Mouse (Mus musculus) left cerebral cortex, postnatal 14 days (tissue): ENCODE measurements around the gene Esp6. TPM values are rescaled to one million over a fixed set of nuclear protein-coding genes. Genes with fewer than 3 reads are reported as not detected.
"Not testable (repeated sequence)": the region's sequence is repeated elsewhere in the genome, so short reads cannot be mapped to it uniquely, and the experiment has no call there.

Source experiments
- DNase-seq, 2 experiments: peaks; one replicate each; pipeline ENCODE4 v3.0.0; 2021 to 2022; ENCODE audit warnings: low spot score in 2 of 2, mixed read lengths in 1 of 2
- intact Hi-C: fragments of 180-260 bp; cut with DNase I; formaldehyde crosslinking; loops from one replicate; pipeline ENCODE4 v1.15.1; 2025
- long read RNA-seq, 2 experiments: library from polyadenylated mRNA; stranded (forward); transcript quantifications; one replicate each; pipeline ENCODE4 v2.0.0; 2021
- total RNA-seq, 2 experiments: library from RNA; stranded (reverse); gene quantifications; 2 replicates each; pipeline ENCODE4 v1.2.3; 2021

Esp6 gene
- total RNA-seq: not detected
- long read RNA-seq, experiment 1: 0 reads
- long read RNA-seq, experiment 2: 0 reads

DNA sequence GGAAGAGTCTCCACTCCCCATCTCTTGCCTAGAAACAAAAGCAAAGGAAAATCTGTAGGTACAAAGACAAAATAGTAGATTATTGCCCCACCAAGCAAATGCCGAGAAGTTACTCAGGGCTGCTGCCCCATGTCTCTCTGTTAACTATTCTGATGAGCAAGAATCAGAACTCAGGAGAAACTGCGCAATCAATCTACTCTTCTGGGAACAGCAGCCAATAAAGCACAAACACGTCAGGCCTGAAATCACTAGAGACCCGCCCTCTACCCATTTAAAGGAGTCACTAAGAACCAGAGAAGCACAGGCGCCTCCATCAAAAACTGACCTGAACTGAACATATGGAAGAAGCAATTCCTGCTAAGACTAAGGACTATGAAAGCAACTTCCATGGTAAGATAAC is at the start of gene Esp6:
Gene Esp6, plus strand, starts transcription at position 301 of the 400 bp plus-strand sequence.
- no peak for DNase-seq

DNA sequence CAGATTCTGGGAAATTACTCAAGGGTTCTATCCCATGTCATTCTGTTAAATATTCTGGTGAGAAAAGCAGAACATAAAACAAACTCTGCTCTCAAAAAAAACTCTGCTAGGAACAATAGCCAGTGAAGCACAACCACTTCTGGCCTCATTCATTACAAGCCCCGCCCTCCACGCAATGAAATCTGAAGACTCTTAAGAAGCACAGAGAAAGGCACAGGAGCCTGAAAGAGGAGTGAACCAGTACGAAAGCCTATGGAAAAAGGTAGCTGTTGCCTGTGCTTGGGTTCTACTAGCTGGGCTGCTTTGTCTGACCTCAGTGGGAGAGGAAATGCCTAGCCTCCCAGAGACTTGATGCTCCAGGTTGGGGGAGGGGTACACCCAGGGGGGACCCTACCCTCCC is 41.5 kb upstream of the Esp6 start, which contains the start of gene Esp8:
Gene Esp8, plus strand, starts transcription at position 205 of the 400 bp plus-strand sequence.
- intact Hi-C loops: no loop called here

More for the DNA sequence above, at the start of gene Esp6:
- intact Hi-C loops: no loop called here

DNA sequence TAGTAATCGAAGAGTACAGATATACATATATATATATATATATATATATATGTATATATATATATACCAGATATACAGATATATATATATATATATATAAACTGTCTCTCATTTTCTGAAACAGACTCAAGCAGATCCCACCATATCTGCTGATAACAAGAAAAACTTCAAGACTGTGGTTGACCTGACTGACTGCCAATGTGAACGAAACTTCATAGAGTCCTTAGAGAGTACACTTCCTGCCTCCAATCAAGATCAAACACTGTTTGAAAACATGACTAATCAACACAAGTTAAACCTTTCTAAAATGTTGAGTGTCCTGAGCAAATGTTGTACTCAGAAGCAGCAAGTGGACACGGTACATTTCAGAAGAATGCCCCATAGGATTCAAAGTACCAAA is 31.5 kb upstream of the Esp6 start:
- intact Hi-C loops: no loop called here
- DNase-seq: no peak

More for the DNA sequence above, 41.5 kb upstream of the Esp6 start, which contains the start of gene Esp8:
- DNase-seq: no peak

DNA sequence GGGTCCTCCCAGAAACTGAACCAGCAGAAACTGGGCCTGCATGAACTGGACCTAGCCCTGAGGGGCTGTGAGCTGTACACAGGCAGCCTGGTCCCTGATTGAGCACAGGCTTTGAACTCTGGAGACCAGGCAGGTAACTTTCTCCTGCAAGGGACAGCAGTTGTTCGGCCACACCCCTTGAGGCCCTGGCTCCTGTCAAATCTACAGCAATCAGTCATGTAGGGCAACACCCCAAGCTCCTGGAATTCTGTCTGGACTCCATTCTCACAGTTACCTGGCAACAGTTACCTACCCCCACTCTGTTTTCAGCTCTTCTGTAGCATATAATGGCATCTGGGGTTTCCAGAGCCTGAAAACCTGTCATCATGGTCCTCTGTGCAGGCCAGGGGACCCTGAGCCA is 30.2 kb upstream of the Esp6 start:
- intact Hi-C loops: no loop called here
- no peak for DNase-seq

DNA sequence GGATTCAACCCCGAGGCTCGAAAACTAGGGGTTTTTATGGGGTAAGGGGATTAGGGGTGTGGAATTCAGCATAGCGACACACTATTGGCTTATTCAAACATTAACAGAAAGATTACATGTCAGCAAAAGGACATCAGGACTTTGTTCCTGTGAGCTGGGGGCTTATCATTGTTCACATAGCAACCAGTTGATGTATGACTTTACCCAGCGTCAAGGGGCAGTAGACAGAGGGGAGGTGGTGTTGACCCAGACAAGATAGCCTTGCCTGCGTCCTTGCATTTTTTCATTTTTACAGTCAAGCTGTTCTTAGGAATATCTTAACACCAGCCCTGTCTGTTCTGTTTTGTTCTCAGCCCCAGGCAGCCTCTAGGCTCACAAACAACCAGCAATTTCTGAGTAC is 14.3 kb upstream of the Esp6 start:
- intact Hi-C loops, DNase-seq: not testable (repeated sequence)

DNA sequence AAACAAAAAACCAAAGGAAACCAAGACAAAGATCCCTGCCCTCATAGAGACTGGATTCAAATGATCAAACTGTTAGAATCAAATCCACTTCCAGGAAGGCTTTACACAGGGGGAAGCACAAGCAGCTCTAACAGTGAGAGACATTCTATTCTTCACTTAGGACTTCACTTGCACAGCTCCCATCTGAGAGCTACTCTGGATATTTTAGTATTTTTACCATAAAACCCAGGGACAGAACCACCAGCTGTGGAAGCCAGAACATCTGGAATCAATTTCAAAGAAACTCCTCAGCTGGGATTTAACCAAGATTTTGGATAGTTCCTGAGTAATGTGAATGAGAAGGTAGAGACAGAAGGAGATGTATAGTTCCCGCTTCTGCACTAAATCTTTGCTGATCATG is 7.8 kb upstream of the Esp6 start:
- intact Hi-C loops: no loop called here
- DNase-seq: no peak

DNA sequence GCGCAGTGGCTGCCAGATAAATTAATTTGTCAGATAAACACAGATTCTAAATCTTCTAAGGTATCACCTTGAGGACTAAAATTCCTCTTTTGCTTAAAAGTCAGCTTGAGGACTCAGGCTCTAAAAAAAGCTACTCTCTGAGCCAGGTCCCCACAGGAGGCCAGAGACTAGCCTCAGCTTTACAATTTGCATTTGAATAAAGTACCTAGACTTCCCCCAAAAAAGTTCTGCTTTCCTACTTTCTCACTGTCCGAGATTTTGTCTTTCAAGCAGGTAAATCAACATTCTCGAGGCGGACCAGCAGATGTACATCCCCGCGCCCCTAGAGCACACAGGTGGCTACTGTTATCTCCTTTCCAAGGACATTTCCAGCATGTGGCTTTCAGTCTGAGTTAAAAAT is 22.6 kb downstream of the Esp6 start:
- DNase-seq, intact Hi-C loops: not testable (repeated sequence)

DNA sequence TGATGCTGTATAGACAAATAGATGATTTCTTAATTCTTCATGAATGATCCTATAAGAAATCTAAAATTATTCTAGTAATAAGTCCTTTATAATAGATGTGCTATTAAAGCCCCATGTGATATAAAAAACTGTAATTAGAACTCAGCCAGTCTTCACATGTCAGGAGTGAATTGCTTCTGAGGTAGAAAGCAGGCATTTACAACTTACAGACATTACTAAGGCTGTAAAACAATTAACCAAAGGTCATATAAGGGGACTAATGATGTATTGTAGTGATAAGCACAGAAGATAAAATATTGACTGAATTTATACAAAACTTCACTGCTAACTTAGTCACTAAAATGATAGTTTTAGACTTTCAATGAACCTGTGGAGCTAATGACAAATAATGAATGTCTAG is 30.0 kb downstream of the Esp6 start:
- DNase-seq: no peak
- intact Hi-C loops: no loop called here

DNA sequence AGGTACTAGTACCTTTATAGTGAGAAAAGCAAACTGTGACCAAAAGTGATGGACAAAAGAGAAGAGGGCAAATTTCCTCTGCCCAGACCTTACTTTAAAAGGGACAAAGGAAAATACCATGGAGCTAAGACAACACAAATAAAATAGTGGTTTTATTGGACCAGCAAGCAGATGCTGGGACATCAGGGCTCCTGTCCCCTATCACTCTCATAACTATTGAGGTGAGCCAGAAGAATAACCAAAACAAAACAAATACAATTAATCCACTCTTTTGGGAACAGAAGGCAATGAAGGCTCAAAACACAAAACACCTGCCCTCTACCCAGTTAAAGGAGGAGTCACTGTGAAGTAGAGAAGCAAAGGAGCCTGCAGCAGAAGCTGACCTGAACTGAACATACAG is 37.0 kb downstream of the Esp6 start, which contains the start of gene Esp4:
Gene Esp4, plus strand, starts transcription at position 301 of the 400 bp plus-strand sequence.
- intact Hi-C loops: no loop called here
- DNase-seq: no peak

Other genes with a start within 250 kb of the Esp6 start
- gene Crisp1, start 242.3 kb upstream of the Esp6 start, total RNA-seq: not detected
- not detected for gene Esp8, start 41.5 kb upstream of the Esp6 start, total RNA-seq
- not detected for gene Esp4, start 37.1 kb downstream of the Esp6 start, total RNA-seq
- gene Esp3, start 70.6 kb downstream of the Esp6 start, total RNA-seq: not detected
- gene Esp1, start 165.6 kb downstream of the Esp6 start, total RNA-seq: not detected
- gene Crisp2, start 245.5 kb downstream of the Esp6 start, total RNA-seq: not detected
- gene Rhag, start 249.6 kb downstream of the Esp6 start, total RNA-seq: not detected